Mouse (Mus musculus): ENCODE measurements around the gene Muc4. TPM values are rescaled to one million over a fixed set of nuclear protein-coding genes. Genes with fewer than 3 reads are reported as not detected.

Muc4 gene
- total RNA-seq, 2 experiments from 2014 or later: not detected

DNA sequence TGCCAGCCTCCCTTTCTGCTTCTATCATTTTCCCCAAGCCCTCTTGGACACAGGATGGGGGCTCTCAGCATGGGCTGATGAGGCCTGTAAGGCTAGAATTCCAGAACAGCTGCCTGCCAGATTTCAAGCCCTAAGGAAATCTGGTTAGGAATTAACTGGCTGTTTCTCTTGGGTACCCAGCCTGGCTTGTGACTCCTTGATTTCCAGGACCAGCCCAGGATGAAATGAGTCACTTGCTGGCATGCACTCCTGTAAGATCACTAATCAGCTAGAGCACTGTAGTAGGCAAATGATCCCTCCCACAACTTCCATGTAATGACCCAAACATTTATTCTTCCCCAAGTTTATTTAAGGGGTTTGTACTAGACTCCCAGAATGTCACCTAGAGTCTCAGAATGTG, 7.4 kb upstream of the Muc4 start:
- no peak for DNase-seq

DNA sequence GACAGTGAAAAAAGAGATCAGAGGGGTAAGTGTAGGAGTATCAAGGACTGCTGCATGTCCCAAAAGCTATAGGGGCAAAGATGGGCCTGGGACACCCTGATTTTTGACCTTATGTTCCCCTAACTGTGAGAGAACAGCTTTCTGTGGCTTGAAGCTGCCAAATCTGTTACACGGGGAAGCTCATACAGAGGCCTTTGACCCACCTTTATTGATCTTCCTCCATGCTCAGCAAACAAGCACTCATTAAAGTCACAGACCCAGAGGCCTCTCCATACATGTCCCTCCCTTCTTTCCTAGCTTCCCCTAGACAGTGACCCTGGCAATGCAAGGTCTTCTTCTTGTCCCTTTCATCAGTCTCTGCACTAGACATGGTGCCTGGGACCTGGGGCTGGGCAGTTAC, 7.0 kb upstream of the Muc4 start:
- no peak for DNase-seq

DNA sequence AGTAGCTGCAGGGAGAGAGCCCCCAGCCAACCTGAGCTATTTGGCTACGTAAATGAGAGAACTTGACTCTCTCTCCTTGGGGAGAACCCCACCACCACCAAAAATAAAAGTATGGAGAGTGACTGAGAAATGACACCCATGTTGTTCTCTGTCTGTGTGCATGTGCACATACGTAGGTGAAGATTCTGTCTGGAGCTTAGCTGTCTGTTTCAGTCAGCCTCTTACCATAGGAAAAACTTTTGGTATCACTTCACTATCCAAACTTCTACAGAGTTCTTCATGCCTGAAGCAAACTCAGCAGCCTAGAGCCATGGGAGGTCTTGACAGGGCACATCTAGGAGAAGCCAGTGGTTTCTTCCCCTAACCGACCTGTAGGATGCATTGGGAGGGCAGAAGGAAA, 2.5 kb upstream of the Muc4 start:
- DNase-seq: no peak

DNA sequence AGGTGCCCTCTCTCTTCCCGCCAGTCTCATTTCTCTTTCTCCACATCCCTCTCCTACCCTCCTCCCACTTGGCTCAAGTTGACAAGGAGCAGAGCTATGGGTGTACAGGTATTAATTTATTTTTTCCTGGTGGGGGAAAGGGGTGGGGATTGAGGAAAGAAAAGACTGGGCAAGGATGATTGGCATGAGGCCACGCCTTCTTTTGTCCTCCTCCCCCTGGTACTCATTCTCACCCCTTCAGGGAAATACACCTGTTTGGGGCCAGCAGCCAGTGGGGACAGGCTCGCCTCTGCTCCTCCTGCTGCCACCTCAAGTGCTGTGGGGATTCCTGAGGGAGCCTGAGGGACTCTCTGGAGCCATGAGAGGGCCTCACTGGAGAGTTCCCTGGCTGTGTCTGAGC, 336 bp downstream of the Muc4 start:
- DNase-seq: no peak

DNA sequence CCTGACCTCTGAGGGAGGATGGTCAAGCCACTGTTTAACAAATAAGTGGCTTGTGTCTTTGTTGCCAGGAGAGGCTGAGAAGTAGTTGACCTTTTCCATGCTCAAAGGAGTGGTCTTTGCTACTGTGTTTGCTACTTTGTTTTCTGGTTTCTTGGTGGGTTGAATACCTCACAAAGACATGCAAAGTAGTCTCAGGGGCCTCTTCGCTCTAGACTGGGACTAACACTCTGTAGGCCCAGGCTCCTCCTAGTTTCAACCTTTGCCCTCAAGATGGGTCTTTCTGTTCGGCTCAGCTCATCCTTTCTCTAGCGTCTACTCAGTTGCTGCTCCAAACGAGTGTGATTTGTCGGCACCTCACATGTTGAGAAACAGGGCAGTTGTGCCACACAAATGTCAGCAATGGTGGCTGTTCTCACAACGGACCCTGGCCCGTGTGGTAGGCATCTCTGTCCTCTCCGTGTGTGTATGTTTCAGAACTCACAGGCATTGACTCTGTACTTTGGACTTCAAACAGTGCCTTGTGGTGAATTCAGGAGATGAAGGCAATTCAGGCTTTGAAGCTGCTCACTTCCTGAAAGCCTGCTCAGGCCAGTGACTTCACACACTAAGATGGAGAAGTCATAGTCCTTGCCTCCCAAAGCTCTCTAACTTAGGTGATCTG, 4.4 kb downstream of the Muc4 start:
- DNase-seq: no peak

DNA sequence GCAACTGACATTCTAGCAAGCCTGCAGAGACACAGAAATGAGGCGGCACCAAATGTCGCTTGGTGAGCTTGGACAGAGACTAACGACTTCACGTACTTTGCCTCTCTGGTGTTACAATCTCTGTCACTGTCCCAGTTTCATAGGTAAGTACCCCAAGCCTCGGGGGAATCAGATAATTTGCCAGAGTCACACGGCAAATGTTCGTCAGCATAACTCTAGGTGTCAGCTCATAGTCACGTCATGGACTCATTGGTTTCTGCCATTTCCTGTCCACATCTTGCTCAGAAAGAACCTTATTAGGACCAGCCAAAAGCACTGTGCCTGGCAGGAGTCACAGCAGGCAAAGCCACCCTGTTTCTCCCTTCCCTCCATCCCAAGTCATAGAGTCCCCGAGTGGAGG, 5.7 kb downstream of the Muc4 start:
- no peak for DNase-seq

DNA sequence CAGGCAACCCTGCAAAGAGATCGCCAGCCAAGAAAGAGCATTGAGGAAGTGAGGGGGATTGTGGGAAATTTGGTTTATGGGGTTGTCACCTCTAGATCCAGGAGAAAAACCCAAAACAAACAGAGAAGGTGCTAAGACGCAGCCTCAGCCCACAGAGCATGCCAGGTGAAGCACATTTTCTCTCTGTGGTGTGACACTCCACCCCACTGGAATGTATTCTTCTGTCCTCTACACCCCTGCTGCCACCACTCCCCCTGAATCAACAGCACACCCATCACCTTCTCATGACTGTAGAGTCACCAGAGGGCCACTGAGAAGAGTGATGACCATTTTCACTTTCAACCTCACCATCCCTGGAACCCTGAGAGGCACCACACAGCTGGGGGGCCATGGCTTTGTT, 7.0 kb downstream of the Muc4 start:
- no peak for DNase-seq

DNA sequence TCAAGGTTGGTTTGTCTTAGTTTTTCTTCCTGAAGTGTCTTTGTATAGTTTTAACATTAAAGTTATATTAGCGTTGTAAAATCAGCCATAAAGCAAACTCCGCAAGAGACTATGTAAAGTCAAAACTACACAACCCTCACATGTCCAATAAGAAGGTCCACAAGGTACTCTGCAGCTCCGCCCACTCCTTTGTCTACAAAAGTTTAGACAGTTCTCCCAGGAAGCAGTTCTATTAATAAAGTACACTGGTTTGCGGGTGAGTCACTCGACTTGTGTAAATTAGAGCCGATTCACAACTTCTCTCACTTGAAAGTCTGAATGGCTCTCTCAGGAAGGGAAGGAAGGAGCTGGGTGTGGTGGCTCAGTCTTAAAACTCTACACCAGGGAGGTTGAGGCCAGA, 10.2 kb downstream of the Muc4 start:
- DNase-seq: no peak

DNA sequence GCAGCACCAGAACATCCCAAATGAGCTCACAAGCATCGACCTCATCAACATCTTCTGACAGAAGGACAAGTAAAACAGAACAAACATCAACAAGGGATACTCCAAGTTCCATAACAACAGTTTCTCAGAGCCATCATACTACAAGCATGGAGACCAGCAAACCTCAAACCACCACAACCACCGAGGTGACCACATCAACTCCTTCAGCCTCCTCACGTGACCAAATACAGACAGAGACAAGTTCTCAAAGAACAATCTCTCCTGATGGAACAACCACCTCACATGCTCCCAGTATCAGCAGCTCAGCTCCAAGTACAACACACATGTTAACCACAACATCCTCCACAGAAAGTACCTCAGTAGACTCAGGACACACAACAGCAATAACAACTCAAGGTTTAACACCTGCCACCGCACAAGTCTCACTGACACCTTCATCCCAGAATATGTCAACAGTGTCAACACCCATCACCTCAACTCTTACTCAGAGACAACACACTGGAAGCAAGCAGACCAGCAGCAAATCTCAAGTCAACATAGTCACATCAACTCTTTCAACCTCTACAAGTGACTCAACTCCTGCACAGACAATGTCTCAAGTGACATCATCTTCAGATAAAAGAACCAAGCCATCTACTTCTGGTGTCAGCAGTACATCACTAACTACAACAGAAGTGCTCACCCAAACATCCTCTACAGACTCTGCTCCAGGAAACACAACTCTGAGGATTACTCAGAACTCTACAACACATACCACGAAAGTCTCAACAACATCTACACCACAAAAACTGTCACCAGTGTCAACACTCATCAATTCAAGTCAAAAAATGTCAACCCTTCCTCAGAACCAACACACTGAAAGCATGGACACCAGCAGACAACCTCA, 14.8 kb downstream of the Muc4 start:
- DNase-seq: no peak

DNA sequence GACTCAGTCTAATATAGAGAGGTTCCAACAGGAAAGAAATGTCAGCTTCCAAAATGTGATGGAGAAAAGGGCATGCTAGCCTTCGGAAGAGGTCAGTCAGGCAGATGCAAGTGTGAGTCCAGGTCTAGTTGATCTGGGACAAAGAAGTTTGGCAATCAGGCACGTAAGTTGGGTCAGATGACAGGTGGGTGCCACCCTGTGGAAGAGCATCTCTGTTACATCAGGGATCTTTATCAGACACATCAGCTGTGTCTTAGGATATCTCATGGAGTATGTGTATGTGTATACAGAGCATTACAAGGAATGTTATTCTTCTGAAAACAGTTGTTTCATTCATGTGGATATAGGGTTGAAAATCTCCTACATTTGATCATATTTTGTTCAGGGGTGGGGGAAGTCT, 28.9 kb downstream of the Muc4 start:
- no peak for DNase-seq

DNA sequence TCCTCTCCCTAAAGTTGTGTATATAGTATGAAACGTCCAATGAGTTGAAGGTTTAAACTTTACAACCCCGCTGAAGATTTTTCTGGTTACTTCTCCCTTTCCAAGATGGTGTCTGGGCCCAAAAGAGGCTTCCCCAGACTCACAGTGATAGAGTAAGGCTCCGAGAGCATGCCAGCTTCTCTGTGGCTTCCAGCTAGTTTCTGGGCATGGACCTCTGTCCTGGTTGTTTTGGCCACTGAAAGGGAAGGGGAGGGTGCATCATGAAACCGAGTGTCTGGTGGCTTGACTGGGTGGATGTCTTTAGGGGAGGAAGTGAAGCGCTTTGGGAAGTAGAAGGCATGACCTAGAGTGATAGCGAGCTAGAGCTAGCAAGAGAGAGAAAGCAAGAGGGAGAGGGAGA, 29.3 kb downstream of the Muc4 start:
- no peak for DNase-seq

DNA sequence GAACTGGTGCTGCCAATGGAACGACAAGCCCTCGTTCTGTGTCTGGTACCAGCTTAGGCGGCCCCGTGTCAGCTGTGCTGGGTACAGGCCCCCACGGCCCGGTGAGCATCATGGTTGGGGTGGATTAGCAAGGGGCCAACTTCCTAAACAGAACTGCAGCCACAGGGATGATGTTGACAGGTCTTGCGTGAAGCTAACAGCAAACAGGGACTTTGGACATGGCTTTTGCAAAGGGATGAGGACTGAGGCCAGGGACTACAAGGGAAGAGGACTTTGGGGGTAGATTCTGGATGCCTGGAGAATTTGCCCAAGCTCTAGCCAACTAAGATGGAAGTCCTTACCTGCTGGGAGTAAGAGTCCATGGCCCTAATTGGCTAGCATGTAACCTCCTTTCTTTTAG, 31.2 kb downstream of the Muc4 start:
- DNase-seq: no peak

DNA sequence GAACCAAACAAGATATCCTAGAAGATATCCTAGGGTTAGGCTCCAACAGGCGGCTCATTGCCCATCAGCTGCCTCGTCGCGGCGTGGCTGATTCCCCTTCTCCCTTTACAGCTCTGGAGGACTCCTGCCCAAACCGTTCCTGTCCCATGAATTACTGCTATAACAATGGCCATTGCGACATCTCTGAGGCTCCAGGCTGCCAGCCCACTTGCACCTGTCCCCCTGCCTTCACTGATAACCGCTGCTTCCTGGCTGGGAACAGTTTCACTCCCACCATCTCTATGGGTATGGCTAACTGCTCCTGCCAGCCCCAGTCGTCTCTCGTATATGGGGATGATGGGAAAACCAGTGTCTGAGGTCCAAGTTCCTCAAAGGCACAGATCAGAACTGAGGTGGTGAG, 41.0 kb downstream of the Muc4 start:
- DNase-seq: no peak

DNA sequence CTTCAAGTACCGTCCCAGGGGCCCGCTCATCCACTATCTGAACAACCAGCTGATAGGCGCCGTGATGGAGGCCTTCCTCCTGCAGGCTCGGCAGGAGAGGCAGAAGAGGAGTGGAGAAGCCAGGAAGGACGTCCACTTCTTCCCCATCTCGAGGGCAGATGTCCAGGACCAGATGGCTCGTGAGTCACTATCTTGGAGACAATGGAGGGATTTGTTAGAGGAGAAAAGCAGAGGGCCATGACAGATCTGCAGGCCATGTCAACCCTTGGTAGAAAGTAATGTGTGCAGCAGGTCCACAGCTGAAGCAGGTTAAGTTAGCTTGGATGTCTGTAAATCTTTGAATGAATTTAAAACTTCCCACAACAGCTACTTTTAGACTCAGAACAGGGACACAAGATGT, 43.3 kb downstream of the Muc4 start:
- no peak for DNase-seq

DNA sequence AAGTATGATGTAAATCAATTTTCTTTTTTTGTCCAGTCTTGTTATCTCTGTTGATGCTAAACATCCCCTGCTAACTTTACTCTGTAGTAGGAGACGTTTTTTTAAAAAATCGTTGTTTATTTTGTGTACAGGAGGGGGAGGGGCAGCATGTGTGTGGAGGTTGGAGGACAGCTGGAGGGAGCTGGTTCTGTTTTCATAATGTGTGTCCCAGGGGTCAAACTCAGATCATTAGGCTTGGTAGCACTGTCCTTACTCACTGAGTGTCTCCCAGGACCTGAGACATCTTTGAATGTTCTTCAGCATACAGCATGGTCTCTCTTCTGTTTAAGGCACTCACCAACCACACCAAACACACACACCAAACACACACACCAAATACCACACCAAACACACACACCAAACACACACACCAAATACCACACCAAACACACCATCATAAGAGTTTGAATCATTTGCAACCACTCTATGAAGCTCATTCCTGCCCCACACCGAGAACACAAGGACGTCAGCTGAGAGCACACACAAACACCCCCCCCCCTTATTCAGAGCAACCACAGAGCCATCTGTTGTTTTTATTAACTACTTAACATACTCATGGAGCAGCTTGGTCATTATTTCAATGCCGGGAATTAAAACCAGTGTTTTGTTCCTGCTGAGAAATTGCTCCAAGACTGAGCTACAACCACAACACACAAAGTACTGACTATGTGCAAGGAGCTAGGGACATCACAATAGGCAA, 47.8 kb downstream of the Muc4 start:
- no peak for DNase-seq

DNA sequence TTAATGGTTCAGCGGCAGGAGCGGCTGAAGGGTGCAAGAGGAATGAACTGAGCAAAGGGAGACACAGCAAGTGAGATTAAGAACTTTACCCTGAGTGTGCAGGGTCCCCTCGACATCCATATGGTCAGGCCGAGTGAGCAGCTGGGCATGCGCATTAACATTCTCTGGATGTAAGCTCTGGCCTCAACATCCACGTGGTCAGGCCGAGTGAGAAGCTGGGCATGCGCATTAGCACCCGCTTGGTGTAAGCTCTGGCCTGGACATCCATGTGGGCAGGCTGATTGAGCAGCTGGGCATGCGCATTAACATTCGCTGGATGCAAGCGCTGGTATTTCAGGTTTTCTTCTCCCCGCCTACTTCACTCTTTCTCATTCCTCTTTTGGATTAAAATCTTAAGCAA, 49.2 kb downstream of the Muc4 start:
- DNase-seq: peak; percentile 16 to 25

DNA sequence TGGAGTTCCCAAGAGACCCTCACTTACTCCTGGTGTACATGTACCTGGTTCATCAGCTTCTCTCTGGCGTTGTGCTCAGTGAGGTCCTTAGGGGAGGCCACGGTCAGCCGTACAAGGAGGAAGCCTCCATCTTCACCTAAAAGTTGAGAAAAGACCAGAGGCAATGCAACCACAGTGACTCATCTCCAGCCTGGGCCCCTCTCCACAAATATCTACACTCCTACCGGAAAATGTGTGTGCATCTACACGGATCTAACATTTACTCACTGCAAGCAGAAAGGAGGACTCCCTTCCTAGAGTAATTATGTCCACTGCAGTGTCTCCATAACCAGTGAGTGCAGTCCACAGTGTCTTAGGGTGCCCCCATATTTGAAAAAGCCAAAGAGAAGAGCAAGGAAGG, 54.4 kb downstream of the Muc4 start:
- DNase-seq: no peak

DNA sequence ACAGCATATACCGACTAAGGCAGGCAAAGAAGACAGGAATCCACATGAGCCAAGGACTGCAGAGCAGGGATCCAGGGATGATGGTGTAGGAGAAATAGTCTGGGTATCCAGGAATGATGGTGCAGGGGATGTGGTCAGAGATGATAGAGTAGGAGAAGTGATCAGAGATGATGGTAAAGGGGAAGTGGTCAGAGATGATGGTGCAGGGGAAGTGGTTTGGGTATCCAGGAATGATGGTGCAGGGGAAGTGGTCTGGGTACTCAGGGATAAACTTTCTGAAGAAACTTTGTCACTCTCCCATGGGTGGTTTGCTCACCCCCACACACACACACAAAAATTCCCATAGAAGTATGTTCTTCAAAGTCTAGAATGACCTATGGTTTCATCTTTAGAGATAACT, 59.5 kb downstream of the Muc4 start:
- no peak for DNase-seq

DNA sequence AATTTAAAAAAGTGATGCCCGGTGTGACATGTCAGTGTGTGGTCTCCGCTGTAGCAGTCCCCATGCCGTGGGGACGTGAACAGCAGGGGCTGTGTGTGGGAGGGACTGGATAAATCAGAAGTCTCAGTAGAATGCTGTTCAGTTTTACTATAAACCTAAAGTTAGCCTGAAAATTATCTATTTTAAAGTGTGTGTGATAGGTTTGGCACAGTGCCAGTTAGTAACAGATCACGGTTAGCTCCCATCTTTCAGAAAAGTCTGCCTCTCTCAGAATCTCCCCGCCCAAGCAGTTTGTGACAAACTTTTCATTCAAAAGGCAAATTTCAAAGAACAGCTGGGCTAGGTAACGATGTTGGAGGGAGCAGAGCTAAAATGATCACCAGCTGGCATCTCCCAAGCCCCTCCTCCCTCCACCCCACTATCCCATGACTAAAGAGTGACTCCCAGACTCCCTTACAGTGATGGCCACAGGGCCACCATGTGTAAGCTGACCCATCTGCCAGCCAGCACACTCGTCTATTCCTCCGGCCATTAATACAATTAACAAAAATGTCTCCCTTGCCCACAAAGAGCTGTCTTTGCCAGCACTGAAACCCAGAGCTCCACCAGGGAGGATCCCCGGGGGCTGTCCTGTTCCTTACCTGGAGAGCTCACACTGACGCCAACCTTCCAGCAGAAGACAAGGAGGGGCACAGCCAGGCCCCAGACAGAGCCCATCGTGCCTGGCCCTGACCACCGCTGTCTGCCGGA, 61.2 kb downstream of the Muc4 start:
- DNase-seq: no peak

DNA sequence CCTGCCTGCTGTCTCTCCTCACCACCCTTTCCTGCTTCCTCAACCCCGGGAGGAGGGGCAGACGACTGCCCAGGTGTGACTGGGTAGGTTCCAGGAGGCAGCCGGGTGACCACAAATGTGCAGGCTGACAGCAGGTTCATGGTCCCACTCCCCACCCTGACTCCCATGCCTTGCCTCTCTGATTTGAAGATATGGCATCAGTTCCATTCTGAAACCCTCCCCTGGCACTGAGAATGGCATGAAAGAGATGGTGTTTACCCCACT, 61.7 kb downstream of the Muc4 start, which contains the start of gene Muc20:
Muc20 (minus strand) TSS at position 10 of the 264 bp plus-strand sequence.
- DNase-seq: no peak

DNA sequence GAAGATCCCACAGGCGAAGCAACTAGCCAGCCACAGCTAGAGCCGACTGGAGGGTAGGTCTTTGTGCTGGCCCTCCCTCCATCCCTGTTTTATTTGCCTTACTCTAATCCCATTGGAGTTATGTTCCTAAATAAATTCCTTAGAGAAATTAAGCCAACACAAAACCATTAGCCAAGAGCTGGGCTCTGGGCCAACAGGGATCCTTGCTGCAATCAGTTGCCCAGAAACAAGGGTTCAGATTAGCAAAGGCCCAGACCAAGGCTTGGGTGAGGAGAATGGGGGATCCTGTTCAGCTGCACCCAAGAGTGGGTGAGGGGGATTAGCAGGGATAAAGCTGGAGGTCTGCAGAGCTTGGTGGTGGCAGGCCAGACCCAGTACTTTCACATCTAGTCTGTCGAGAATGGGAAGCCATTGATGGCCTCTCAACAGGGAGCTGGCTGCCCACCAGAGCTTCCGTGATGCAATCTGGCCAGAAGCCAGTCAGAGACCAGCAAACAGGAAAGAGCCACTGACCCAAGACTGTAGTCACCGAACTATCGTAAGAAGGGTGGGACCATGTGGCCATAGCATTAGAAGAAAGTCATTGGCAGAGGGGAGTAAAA, 67.7 kb downstream of the Muc4 start:
- DNase-seq: peak; percentile 30 to 41

DNA sequence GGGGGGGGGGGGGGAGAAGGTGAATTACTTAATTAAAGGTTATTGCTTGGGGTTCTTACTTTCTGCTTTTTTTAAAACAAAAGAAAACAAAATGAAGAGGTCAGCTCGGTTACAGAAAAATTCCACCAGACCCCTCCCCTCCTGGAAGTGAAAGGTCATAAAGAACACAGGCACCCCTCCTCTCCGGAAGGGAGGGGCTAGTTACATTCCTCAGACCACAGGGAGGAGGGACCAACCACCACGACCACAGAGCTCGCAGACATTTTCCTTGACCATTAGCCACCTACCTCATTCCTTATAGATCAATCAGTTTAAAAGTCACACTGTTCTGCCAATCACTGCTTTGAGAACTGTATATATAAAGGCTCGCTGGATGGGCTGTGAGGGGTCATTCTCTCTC, 68.2 kb downstream of the Muc4 start:
- no peak for DNase-seq

DNA sequence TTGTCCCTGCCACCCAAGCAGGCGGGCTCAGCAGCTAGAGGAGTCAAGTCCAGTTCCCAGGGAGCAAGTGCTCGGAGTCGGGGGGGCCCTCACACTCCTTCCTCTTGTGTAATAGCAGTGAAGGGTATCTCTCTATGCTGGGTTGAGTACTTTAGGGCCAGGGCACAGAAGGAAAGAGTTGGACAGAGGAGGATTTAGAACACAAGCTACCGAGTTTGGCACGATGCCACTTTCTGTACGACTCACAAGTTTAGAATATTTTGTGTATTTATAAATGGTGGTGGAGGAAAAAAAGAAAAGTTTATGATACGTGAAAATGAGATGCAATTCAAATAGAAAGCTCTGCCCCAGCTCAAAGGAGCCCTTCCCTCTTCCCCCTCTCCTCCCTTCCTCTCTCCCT, 69.5 kb downstream of the Muc4 start:
- DNase-seq: no peak

Data from layer of hippocampus, postnatal 36 days (tissue).